Mouse (Mus musculus): ENCODE measurements around the gene Rbfox3.

Rbfox3 gene

GRCm38 (mm10) chr11:118467441-118468035 is 443.9 kb downstream of the Rbfox3 start:
- DNase-seq: peak in 1 of 2 experiments; percentile 53

GRCm38 (mm10) chr11:118460280-118460679 is 451.1 kb downstream of the Rbfox3 start:
- peak in 1 of 2 experiments; percentile 38 for DNase-seq

- no peak for DNase-seq
Observed at GRCm38 (mm10) chr11:118459536-118459935, 451.9 kb downstream of the Rbfox3 start.

GRCm38 (mm10) chr11:118459051-118459450 is 452.3 kb downstream of the Rbfox3 start:
- peak; percentile 61 to 77 for DNase-seq

GRCm38 (mm10) chr11:118456937-118457336 is 454.5 kb downstream of the Rbfox3 start:
- DNase-seq: no peak

- no peak for DNase-seq
Observed at GRCm38 (mm10) chr11:118455788-118456187, 455.6 kb downstream of the Rbfox3 start.

- no peak for DNase-seq
Observed at GRCm38 (mm10) chr11:118453886-118454671, 457.3 kb downstream of the Rbfox3 start.

GRCm38 (mm10) chr11:118452955-118453354 is 458.4 kb downstream of the Rbfox3 start:
- no peak for DNase-seq

GRCm38 (mm10) chr11:118451211-118451610 is 460.2 kb downstream of the Rbfox3 start:
- DNase-seq: no peak

GRCm38 (mm10) chr11:118448385-118448784 is 463.0 kb downstream of the Rbfox3 start:
- no peak for DNase-seq

GRCm38 (mm10) chr11:118447346-118447745 is 464.1 kb downstream of the Rbfox3 start:
- DNase-seq: no peak

GRCm38 (mm10) chr11:118445843-118446242 is 465.6 kb downstream of the Rbfox3 start:
- DNase-seq: peak; percentile 79

GRCm38 (mm10) chr11:118443201-118443970 is 468.0 kb downstream of the Rbfox3 start:
- DNase-seq: peak; percentile 91 to 92

- DNase-seq: no peak
Observed at GRCm38 (mm10) chr11:118442691-118443090, 468.7 kb downstream of the Rbfox3 start.

All from kidney, postnatal 4 days (tissue).